Mouse (Mus musculus): ENCODE results near the gene Ror1.

Ror1 gene

DNA sequence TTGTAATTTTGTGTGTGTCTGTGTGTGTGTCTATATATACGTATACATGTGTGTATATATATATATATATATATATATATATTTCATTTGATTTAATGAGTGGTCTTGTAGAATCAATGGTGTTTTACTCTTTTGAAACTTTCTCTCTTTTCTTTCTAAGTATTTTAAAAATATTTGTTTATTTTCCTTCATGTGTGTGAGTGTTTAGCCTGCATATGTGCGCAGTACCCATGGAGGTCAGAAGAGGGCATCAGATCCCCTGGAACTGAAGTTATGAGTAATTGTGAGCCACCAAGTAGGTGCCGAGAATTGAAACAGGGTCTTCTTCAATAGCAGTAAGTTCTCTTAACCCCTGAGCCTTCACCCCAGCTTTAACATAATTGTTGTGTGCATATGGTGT is 20.8 kb downstream of the Ror1 start:
- in situ Hi-C loops (cut with MboI, MseI): no loop called here

DNA sequence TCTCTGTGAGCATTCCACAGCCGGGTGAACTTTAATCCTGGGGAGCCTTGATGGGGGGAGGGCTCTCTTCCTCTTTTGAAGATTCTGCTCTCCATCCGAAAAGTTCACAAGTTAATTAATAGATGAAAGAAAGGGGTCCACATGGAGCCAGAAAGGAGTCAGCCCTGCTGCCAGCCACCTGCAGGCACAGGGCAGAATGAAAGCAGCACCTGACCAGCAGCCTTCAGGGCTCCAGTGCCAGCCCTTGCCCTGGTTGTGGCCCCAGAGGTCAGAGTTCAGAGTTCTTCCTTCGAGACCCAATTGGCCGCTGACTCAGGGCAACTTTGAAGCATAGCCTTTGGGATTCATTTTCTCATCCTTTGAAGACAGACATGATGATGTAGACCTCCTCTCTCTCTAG is 23.1 kb downstream of the Ror1 start:
- in situ Hi-C loops (cut with MboI, MseI): no loop called here

DNA sequence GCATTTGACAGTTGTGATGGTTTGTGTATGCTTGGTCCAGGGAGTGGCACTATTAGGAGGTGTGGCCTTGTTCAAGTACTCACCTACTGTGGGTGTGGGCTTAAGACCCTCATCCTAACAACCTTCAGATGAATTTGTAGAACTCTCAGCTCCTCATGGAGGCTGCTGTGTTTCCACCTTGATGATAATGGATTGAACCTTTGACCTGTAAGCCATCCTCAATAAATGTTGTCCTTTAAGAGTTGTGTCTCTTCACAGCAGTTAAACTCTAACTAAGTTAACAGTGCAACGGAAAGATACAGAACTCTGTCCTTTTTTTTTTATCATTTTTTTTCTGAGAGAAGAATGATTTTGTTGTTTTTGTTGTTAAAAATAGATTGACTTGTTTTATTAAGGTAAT is 23.8 kb downstream of the Ror1 start:
- in situ Hi-C loops (cut with MboI, MseI): no loop called here

DNA sequence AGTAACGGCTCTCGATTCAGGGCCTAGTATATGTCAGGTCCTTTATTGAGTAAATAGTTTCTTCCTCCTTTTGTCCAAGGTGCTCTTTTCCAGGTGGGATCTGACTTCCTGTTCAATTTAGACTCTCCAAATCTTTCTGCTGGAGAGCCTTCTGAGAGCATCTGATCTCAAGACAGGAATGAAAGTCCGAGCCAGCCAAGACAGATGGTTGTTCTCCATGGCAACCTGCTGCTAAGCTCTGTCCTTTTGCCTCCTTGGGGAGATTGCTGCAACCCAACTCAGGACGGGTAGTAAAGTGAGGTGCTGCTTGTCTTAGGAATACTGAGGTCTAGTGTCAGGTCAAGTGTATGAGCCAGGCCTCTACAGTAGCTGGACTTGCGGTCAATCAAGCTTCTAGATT is 25.0 kb downstream of the Ror1 start:
- in situ Hi-C loops (cut with MboI, MseI): no loop called here

DNA sequence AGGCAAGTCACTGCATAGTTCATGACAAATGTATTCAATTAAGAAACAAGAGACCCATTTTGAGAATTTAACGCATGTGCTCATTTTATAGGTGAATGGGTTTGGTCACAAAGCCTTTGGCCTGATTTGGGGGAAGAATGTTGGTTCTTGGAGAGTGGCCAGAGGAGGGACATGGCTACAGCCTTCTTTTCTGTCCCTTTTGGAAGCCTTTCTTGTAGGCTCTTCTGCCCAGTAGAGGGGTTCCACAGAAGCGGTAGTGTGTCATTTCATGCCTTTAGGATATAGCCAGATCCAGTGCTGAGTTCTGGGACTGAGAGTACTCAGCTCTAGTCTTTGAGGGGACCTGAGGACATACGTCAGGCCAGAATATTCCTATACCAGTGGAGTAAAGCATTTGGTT is 26.8 kb downstream of the Ror1 start:
- in situ Hi-C loops (cut with MboI, MseI): no loop called here

DNA sequence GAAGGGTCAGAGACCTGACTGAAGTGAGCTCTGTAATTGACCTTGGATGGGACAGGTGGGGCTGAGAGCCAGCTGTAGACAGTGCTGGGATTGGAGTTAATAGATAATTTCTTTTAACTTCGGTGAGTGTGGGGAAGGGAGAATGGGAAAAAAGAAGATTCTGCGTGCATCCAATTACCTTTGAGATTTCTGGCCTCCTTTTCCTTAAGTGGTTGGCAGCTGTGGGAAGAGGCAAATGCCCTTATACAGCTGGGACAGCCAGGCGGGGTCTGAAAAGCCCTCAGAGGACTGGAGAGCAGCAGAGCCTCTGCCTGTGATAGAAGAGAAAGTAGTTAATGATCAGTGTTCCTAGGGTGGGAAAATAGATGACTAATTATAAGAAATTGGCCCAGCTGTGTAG is 27.9 kb downstream of the Ror1 start:
- in situ Hi-C loops (cut with MboI, MseI): no loop called here

DNA sequence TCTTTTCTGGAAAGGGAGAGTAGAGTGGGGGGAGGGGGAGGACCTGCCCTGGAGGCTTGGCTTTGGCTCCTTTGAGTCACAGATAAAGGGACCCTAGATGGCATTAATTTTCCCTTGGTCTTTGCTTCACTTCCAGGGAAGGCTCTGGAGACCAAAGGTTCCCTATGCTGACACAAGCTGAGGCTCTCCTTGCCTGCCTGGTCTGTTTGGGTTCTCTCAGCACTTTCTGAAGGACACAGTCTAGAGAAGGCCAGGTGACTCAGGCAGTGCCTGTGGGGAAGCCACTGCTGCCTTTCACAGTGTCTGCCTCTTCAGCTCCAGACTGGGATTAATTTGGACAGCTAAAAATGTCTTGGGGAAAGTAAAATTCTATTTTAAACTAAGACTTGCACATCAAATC is 28.5 kb downstream of the Ror1 start:
- in situ Hi-C loops (cut with MboI, MseI): no loop called here

DNA sequence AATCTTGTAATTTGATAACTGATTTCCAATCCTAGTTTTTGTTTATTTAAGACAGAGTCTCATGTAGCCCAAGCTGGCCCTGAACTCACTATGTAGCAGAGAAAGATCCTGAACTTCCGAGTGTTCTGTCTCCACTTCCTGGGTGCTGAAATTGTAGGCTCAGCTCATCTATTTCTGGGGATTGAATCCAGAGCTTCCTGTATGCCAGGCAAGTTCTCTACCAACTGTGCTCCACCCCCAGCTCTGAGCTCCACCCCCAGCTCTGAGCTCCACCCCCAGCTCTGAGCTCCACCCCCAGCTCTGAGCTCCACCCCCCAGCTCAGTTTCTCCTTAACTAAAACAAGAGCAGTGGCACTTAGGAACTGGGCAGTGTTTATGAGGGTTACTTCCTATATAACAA is 29.3 kb downstream of the Ror1 start:
- in situ Hi-C loops (cut with MboI, MseI): no loop called here

DNA sequence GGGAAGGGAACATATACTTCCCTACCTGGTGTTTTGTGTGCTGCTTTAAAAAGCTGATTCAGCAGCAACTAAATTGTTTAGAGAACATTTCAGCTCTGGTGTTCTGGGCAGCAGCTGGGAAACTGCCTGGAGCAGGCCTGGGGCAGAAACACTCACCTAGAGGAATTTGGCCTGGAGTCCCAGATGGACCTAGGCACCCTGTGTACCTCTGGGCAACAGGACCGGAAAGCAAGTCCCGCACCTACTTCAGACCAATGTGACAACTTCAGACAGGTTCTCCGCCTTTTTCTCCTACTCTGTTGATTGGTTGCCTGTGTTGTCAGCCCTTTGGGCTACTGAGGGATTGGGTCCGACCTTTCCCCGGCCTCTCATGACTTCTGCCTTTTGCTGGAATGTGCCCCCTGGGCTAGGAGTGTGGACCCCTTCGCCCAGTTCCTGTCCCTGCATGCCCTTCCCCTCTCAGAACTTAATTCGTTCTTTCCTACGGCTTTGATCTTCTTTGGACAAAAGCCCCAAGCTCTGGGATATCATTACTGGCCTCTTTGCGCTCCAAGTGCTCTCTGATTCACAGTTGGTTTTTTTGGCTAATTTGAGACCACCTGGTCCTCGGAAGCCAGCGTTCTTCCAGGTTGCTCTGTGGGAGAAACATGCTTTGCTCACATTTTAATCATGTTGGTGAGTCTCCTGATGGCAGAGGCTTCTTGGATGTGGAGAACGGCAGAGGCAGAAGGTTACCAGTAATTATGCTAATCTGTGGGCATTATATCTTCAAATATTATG is 31.1 kb downstream of the Ror1 start:
- in situ Hi-C loops (cut with MboI, MseI): no loop called here

DNA sequence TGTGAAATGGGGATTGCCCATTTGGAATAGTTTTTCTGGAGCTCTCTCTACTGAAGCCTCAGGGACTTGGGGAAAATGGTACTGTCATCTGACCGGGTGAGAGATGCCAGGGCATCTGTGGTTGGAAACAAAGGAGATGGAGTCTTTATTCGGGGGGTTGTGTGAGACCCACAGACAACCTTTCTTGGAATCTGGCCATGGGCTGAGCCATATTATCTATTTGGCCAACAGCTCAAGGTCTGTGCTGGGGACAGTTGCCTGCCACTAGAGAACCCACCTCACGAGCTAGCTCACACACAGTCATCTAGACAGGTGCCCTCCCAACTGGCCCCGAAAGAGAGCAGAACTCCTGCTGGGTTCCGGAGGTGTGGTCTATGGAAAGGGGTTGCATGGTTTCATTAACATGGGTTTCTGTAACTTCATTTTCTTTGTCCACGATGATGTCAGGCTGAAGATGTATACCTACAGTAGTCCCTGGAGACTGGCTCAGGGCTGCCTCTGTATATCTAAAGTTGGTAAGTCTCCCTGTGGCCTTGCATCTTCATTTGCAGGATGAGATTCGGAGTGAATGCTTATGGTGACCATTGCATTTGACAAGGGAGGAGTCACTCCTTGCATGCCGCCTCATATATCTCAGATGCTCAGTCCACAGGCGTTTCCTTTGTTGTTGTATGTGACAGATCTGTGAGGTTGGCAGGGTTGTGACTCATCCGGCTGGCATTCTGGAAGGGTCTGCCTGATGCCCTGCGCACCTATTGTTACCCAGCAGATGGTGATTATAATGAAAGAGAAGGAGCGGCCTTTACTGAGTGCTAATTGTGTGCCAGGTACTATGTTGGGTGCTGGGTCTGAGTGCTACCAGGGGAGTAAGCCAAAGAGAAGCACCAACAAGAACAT is 32.7 kb downstream of the Ror1 start:
- in situ Hi-C loops (cut with MboI, MseI): no loop called here

DNA sequence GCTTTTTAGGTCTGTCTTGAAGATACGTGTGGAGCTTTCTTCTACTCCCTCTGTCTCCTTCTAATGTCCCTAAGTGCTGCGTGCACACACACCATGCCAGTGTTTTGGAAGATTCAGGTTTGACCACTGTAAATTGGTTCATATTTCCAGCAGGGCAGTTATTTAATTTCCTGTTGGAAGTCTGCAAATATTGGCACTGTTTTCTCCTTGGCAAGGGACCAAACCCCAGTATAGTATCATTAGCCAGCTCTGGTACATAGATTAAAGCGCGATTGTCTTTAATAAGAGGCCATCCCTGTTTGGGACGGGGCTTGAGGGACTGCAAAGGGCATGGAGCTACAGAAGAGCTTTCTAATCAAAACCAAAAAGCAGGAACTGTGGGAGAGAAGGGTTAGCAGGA is 33.6 kb downstream of the Ror1 start:
- in situ Hi-C loops (cut with MboI, MseI): no loop called here

DNA sequence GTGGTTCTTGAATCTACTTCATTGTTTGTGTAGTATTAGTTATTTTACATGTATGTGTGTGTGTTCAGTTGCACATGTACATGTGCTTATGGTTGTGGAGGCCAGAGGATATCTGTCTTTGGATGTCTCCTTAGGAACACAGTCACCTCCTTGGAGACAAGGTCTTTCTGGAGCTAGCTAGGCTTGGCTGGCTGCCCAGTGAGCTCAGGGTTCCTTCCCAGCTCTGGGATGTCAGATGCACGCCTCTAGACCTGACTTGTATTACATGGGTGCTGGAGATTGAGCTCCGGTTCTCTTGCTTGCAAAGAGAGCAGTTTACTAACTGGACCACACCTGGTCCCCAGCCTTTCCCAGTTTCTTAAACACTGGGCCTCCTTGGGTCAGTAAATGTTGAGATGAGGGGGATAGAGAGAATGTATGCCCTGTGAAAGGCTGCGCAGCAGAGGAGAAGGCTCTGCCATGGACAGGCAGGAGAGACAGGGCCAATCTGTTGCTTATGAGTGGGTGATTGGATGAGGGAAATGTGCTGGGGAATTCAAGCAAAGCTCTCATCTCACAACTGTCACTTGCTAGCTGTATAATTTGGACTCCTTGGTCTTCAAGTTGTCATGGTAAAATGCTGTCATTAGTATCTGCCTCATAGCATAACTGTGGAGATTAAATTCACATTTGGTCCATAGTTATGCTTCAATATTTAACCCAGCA is 35.3 kb downstream of the Ror1 start:
- in situ Hi-C loops (cut with MboI, MseI): no loop called here

DNA sequence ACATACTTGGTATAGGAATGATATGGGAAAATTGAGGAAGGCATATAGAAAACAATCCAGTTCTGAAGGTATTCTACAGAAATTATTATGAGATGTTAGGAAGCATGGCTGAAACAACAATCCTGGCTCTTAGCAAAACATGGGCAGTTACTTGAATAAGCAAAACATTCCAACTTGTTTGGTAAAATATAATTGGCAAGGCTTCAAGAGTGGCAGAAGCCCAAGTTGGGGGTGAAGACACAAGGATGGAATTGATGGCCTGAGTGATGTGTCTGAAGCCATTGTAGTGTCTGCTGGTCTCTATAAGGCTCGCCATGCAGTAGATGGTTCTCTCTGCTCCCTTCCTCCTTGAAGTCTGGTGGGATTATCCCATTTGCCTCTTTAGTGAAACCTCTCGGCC is 35.9 kb downstream of the Ror1 start:
- in situ Hi-C loops (cut with MboI, MseI): no loop called here

DNA sequence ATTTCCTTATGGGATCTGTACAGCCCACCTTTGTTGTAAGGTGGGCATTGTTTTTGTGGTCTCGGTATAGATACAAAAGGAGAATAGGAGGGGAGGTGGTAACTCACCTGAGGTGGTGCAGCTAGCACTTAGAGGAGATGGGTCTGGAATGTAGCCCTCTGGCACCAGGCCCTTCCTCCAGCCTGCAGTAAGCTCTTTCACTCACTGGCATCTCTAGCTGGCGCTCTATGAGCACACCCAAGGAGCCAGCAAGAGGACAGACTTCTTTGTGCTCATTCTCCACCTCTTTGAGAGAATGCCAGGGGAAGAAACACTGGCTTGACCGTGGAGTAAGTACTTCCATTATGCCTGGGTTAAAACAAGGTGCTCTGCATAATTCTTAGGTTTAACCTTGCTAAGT is 36.7 kb downstream of the Ror1 start:
- in situ Hi-C loops (cut with MboI, MseI): no loop called here

DNA sequence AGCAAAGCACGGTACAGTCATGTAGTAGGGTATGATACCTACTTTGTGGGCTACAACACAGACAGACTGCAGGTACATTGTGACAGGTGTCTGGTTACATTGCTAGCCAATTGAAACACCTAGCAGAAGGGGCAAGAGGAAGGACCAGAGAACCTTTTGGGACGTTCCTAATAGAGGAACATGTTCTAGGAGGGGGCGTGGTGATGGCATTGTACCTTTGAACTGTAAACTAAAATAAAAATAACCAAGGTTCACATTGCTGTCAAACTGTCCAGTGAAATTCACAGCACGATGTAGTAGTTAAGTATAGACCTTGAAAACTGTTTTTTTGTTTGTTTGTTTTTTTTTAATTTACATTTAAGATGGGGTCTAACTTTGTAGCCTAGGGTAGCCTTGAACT is 40.5 kb downstream of the Ror1 start:
- in situ Hi-C loops (cut with MboI, MseI): no loop called here

DNA sequence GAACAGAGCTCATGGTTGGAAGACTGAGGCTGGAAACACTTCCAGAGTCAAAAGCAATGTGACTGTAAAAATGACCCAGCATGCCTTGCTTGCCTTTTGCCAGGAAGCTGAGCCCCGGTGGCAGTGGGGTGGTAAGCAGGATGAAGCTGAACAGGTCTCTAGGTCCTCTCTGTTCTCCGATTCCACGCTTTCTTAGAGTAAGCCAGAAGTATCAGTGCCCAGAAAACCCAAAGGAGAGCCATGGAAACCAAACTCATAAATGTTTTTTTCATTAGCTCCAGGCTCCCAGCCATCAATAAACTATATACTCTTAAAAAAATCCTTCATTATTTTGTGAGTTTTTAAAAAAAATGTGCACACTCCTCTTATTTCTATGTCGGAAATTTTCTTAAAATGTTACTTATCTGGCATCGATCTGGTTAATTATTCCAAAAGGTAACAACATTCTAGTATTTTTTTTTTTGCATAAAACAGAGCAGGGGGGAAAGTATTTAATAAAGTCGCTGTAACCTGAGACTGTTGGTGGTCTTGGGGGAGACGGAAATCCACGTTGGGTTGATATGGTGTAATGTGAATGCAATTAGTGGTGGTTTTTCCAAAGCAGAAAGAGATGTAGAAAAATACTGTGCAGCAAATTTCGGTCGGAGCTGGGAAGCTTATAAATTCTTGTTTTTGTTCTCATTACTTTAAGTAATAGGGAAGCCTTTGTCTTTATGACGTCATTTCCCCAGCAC is 41.7 kb downstream of the Ror1 start:
- in situ Hi-C loops (cut with MboI, MseI): no loop called here

DNA sequence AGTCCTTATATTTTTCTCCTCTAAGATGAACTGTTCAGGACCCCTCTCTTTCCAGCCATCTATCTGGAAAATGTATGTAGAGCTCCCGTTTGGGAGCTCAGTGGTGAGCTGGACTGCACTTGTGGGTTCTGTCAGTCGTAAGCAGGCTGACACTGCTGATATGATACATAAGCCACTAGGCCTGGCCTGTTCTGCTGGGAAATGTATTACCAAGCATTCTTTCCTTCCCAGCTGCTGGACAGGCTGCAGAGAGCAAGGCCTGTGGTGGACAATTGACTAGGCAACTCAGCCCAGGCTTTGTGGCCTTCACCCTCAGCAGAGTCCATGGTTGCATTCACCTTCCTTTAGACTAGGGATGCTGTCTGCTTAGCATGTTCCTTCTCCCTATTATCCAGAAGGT is 46.0 kb downstream of the Ror1 start:
- in situ Hi-C loops (cut with MboI, MseI): no loop called here

DNA sequence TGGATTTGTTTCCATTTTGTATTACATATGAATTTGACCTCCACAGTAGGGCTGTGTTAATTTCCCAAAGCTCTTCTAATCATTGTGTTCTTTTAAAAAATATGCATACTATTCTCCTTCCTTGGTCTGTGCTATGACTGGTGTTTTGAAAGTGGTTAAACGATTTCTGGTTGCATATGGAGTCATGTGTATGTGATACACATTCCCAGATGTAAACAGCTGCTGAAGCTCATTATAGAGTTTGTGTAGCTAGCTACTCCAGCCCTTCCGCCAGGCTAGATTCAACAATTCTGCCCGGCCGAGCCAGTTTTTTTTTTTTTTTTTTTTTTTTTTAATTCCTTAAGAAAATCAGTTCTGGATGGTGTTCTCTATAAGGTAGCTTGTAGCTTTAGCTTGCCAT is 49.2 kb downstream of the Ror1 start:
- in situ Hi-C loops (cut with MboI, MseI): no loop called here

DNA sequence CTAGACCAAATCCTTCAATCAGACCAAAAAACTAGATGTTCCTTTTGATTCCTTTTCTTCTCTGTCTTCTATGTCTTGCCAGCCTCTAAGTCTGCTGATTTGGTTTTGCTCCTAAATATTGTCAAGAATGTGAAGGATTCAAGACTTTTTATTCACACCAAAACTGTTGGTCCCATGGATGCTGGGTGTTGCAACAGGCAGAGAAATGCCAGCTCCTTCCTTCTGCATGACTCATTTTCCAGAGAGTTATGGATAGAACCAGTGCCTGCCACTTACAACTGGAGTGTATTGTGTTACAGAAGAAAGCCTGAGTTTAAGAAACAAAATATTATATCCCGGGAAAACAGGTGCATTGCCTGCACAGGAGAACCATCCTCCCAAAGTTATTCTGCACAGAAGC is 55.2 kb downstream of the Ror1 start:
- in situ Hi-C loops (cut with MboI, MseI): no loop called here

DNA sequence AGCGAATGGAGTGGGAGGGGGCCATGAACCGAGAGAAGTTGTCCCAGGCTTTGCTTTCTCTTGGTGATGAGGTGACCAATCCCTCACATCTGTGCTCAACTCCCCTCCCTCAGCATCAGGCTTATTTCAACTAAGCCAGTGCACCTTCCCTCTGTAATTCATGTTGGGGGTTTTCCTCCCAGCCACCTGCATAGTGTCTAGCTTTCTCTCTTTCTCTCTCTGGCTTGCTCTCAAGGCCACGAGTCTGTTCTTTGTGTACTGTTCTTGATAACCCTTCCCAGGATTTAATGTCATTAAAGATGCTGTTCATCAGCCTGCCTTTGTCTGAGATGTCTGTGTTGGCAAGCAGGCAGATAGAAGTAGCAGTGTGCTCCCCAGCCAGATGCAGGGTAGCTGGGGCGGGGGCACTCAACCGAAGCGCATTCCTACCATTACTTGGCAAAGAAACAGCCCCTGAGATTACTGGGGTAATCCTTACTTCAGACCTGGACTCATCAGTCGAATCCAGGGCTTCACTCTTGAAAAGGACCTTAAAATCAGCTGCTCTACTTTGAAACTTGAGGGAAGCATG is 59.1 kb downstream of the Ror1 start:
- in situ Hi-C loops (cut with MboI, MseI): no loop called here

DNA sequence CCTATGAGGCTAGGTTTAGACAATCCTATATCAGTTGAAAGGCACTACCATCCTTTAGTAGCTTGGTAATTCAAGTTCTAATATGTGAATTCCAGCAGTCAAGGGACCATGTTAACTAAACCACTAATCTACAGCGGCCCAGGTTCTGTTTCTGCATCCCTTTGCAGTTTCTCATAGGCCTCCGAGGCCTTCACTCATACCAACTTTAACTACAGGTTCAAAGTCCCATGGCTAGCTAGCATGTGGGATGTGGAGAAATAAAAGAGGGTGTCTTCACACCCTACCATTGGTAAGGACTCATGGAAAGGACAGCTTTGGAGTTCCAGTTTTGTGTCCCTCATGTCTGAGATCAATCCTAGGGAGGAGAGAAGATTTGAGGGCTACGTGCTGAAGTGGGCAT is 60.1 kb downstream of the Ror1 start:
- in situ Hi-C loops (cut with MboI, MseI): no loop called here

DNA sequence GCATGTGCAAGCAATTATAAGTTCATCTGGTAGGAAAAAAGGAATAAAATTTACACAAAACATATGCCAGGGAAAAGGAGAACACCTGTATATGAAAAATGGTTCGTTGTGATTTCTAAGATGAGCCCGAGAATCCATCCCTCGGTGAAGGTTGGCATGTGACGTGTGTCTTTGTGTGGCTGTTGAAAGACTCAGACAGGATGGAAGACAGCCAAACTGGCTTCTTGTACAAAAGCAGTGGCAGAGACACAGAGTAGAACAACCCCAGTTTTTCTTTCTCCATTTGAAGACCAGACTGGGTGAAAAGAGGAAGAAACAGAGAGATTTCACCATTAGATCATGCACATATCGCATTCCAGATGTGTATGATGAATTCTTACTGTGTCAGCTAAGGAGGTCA is 62.8 kb downstream of the Ror1 start:
- in situ Hi-C loops (cut with MboI, MseI): no loop called here

Measured in T-helper 2 cell (primary cell).